Mouse (Mus musculus) bone marrow, adult 2 months (tissue): ENCODE measurements around the gene Serpinb9.

ENCODE experiments used
- CTCF ChIP-seq: fragments of 200-500 bp; IDR thresholded peaks from 2 replicates; pipeline ENCODE4 v1.5.1; 2011; ENCODE audit warnings: low read length, control low read depth; ENCODE audit not compliant: control insufficient read depth, insufficient read depth
- POLR2A ChIP-seq: fragments of 200-500 bp; IDR thresholded peaks from 2 replicates; pipeline ENCODE4 v1.6.1; 2011; ENCODE audit warnings: low read depth, mild to moderate bottlenecking, control low read depth, low read length, borderline replicate concordance; ENCODE audit not compliant: control insufficient read depth

GRCm38 (mm10) chr13:32969641-32970040 is 33.4 kb upstream of the Serpinb9 start:
- no peak for TF ChIP-seq CTCF
- no peak for TF ChIP-seq POLR2A
